Mouse (Mus musculus) fat pad, adult 2 months (tissue): ENCODE measurements around the gene Kif1b.

Experiments
- DNase-seq: peaks from one replicate; pipeline ENCODE4 v3.0.0-alpha.2; 2011; ENCODE audit warnings: low read depth, low spot score; ENCODE audit errors: extremely low read depth

Gene Kif1b

GRCm38 (mm10) chr4:149307596-149308490, at the start of gene Kif1b:
Gene Kif1b, minus strand, starts transcription at chr4:149307693.
- no peak for DNase-seq

- no peak for DNase-seq
Observed at GRCm38 (mm10) chr4:149354671-149355070, 47.2 kb upstream of the Kif1b start.

GRCm38 (mm10) chr4:149351596-149352150, 44.2 kb upstream of the Kif1b start:
- DNase-seq: no peak

- no peak for DNase-seq
Observed at GRCm38 (mm10) chr4:149348963-149349362, 41.5 kb upstream of the Kif1b start.

- DNase-seq: no peak
Observed at GRCm38 (mm10) chr4:149345873-149346272, 38.4 kb upstream of the Kif1b start.

GRCm38 (mm10) chr4:149344311-149344710, 36.8 kb upstream of the Kif1b start:
- no peak for DNase-seq

GRCm38 (mm10) chr4:149340680-149341079, 33.2 kb upstream of the Kif1b start:
- no peak for DNase-seq

- DNase-seq: no peak
Observed at GRCm38 (mm10) chr4:149339426-149340214, 32.1 kb upstream of the Kif1b start.

- DNase-seq: no peak
Observed at GRCm38 (mm10) chr4:149338137-149338536, 30.6 kb upstream of the Kif1b start.

GRCm38 (mm10) chr4:149337353-149337752, 29.9 kb upstream of the Kif1b start:
- no peak for DNase-seq

- DNase-seq: no peak
Observed at GRCm38 (mm10) chr4:149336302-149336701, 28.8 kb upstream of the Kif1b start.

- DNase-seq: no peak
Observed at GRCm38 (mm10) chr4:149334881-149335280, 27.4 kb upstream of the Kif1b start.

- no peak for DNase-seq
Observed at GRCm38 (mm10) chr4:149332726-149333125, 25.2 kb upstream of the Kif1b start.

- no peak for DNase-seq
Observed at GRCm38 (mm10) chr4:149330495-149330894, 23.0 kb upstream of the Kif1b start.

GRCm38 (mm10) chr4:149328735-149329134, 21.2 kb upstream of the Kif1b start:
- no peak for DNase-seq

GRCm38 (mm10) chr4:149327281-149327680, 19.8 kb upstream of the Kif1b start:
- DNase-seq: no peak

- DNase-seq: no peak
Observed at GRCm38 (mm10) chr4:149325411-149326162, 18.1 kb upstream of the Kif1b start.

- no peak for DNase-seq
Observed at GRCm38 (mm10) chr4:149323730-149324129, 16.2 kb upstream of the Kif1b start.

- DNase-seq: no peak
Observed at GRCm38 (mm10) chr4:149322718-149323117, 15.2 kb upstream of the Kif1b start.

- no peak for DNase-seq
Observed at GRCm38 (mm10) chr4:149322286-149322685, 14.8 kb upstream of the Kif1b start.

GRCm38 (mm10) chr4:149319088-149319487, 11.6 kb upstream of the Kif1b start:
- DNase-seq: no peak
